Mouse (Mus musculus) lung, embryonic 15.5 days (tissue): ENCODE results near the gene Cdadc1. TPM values are rescaled to one million over a fixed set of nuclear protein-coding genes. Genes with fewer than 3 reads are reported as not detected.

Experiments used
- ATAC-seq: fragments of 200-750 bp; cut with Nextera tagmentation; 2 replicates; pipeline ENCODE4 v1.8.0; 2017; ENCODE audit warnings: moderate number of reproducible peaks, borderline replicate concordance; ENCODE audit not compliant: low FRiP score, low TSS enrichment; ENCODE audit errors: extremely low read depth
- H3K27ac ChIP-seq: fragments of 300-500 bp; sonication (generic); 2 replicates; pipeline ENCODE4 v1.5.1; 2015; ENCODE audit warnings: moderate library complexity, mild to moderate bottlenecking, inconsistent platforms
- H3K27me3 ChIP-seq: fragments of 300-500 bp; sonication (generic); 2 replicates; pipeline ENCODE4 v1.6.1; 2015; ENCODE audit warnings: inconsistent platforms
- H3K36me3 ChIP-seq: fragments of 300-500 bp; sonication (generic); 2 replicates; pipeline ENCODE4 v1.6.1; 2015; ENCODE audit warnings: inconsistent platforms
- H3K4me1 ChIP-seq: fragments of 300-500 bp; sonication (generic); 2 replicates; pipeline ENCODE4 v1.6.1; 2015; ENCODE audit warnings: inconsistent platforms
- H3K4me2 ChIP-seq: fragments of 300-500 bp; sonication (generic); 2 replicates; pipeline ENCODE4 v1.6.1; 2015; ENCODE audit warnings: inconsistent platforms, mild to moderate bottlenecking, moderate library complexity
- H3K4me3 ChIP-seq: fragments of 300-500 bp; sonication (generic); 2 replicates; pipeline ENCODE4 v1.5.1; 2015; ENCODE audit warnings: mild to moderate bottlenecking, inconsistent platforms
- H3K9ac ChIP-seq: fragments of 300-500 bp; sonication (generic); 2 replicates; pipeline ENCODE4 v1.6.1; 2015; ENCODE audit warnings: inconsistent platforms
- H3K9me3 ChIP-seq: fragments of 300-500 bp; sonication (generic); 2 replicates; pipeline ENCODE4 v1.6.1; 2016; ENCODE audit warnings: inconsistent platforms
- WGBS: fragments of 180-500 bp; shearing (Covaris S2); methylation state at CpG from one replicate; pipeline ENCODE4 v1.1.7; 2015; 5-methylcytosine and 5-hydroxymethylcytosine counted together
- polyA plus RNA-seq: library from polyadenylated mRNA; unstranded; fragments of >200 nt; fragmentation: Nextera tagmentation; extraction: Ambion mirVana; gene quantifications from 2 replicates; pipeline ENCODE4 v1.2.1, GENCODE M21; 2015

Cdadc1 gene
- polyA plus RNA-seq, 1 experiment from 2014 or later, result 36.2 TPM

DNA sequence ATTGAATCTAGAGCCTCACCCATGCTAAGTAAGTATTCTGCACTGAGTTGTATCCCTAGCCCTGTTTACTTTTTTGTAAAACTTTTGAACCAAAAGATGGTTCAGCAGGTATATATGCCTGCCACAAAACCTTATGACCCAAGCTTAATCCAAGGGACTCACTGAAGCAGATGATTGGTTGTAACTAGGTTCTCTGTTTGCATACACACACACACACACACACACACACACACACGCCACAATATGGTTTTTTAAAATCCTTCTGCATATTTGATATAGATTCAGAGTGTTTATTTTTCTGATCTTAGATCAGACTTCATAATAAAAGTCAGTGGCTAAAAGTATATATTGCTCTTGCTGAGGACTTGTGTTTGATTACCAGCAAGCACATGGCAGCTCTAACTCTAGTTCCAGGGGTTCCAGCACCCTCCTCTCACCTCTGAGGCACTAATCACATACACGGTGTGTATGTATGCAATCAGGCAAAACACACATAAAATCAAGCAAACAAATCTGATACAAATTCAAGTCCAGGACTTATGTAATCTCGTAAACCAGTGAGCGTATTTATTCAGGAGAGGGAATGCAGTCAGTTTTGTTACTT lies 59.8 kb downstream of the Cdadc1 start:
- Histone ChIP-seq H3K36me3 (no peaks in the 10 kb centered on the region), H3K27me3 (no peaks in the 10 kb centered on the region), H3K4me1 (peaks cover 12% of the 10 kb centered on the region; the same call in 1 of the 2 replicates), H3K4me3 (no peak overlapping the region), H3K9me3 (no peaks in the 10 kb centered on the region), H3K27ac (peak overlapping the region; percentile 16), H3K4me2 (no peak overlapping the region), H3K9ac (no peak overlapping the region)
- ATAC-seq, result no peak
- WGBS, result 66% methylated on average over 4 of the region's 4 CpGs

DNA sequence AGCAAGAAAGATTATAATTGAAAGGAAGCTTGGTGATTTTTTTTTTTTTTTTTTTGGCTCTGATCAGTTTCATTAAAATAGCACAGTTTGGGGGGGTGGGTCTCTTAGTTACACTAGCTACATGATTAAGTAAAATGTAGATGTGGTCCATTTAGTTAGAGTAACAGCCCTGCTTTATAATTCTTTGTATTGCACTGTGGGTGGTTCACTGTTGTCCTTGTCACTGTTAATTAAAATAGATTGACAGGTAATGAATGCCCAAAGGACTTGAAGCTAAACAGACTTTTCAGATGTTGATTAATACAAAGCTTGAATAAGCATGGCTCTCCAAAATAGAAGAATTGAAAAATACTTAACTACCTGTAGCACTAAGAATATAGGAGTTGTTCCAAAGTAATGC lies 63.9 kb downstream of the Cdadc1 start:
- Histone ChIP-seq H3K4me2 (no peak overlapping the region), H3K9ac (no peak overlapping the region), H3K4me1 (peaks cover 29% of the 10 kb centered on the region; the same call in 1 of the 2 replicates), H3K27ac (no peak overlapping the region), H3K9me3 (no peaks in the 10 kb centered on the region), H3K27me3 (no peaks in the 10 kb centered on the region), H3K4me3 (no peak overlapping the region), H3K36me3 (no peaks in the 10 kb centered on the region)
- ATAC-seq, result no peak

DNA sequence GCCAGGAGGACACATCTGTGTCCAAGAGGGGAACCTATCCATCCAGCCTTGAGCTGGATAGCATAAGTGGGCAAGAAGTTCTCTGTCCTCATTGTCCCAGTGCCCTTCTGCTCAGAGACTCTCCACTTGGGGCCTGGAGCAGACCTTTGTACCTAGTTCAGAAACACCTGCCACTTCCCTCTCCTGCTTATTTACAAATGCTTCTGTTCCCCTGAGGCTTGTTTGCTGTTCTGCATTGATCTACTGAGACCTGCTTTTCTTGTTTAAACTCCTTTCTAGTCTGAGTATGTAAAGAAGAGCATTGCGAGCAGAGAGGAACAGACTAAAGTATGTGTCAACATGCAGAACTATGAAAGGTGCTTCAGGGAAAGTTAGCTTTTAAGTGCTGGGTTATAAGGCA lies 64.8 kb downstream of the Cdadc1 start:
- WGBS, result 62% methylated on average over 1 of the region's 1 CpGs
- Histone ChIP-seq H3K4me1 (peaks cover 29% of the 10 kb centered on the region; the same call in 1 of the 2 replicates), H3K4me3 (no peak overlapping the region), H3K9me3 (no peaks in the 10 kb centered on the region), H3K36me3 (0 out of 2 replicates have a peak, but pooled peaks cover 2% of the 10 kb centered on the region), H3K4me2 (no peak overlapping the region), H3K27ac (peak overlapping the region; percentile 51), H3K27me3 (no peaks in the 10 kb centered on the region), H3K9ac (no peak overlapping the region)
- ATAC-seq, result no peak

DNA sequence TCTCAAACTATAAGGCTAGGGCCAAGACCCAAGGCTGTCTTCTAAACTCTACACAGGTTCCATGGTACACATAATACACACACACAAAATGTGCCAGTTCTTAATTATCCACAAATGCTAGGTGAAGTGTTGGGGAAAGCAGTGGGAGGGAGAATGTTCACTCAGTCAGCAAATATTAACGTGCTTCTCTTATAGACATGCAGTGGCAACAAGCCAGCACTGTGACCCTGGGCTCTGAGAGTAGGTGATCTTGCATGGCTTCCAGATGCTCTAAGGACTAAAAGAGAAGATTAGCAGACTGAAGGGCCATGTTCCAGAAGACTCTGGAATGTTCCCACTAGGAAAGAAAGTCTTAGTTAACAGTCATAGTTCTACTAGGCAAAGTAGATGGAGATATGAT lies 67.0 kb downstream of the Cdadc1 start:
- WGBS, result 21% methylated on average over 1 of the region's 1 CpGs
- H3K4me3 ChIP-seq, result no peak overlapping the region
- no peaks in the 10 kb centered on the region for H3K27me3 ChIP-seq
- H3K27ac ChIP-seq, result peak overlapping the region; percentile 33; the same call in 1 of the 2 replicates
- H3K9ac ChIP-seq, result no peak overlapping the region
- H3K4me2 ChIP-seq, result no peak overlapping the region
- H3K36me3 ChIP-seq, result 0 out of 2 replicates have a peak, but pooled peaks cover 2% of the 10 kb centered on the region
- H3K4me1 ChIP-seq, result peaks cover 23% of the 10 kb centered on the region; the same call in 1 of the 2 replicates
- no peaks in the 10 kb centered on the region for H3K9me3 ChIP-seq
- ATAC-seq, result no peak

DNA sequence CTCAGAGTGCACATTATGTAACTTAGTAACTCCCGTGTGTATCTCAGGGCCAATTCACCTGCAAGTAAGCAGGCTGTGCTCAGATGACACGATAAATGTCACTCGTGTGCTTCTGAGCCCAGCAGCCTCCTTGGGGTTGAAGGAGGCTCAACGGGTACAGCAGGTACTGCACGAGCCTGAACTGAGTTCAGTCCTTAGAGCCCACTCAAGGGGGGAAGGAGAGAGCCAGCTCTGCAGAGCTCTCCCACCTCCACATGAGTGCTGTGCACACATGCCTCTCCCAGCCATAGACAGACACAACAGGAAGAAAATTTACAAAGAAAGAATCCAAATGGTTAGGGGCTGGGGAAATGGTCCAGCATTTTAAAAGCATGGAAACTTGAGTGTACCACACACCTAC lies 71.9 kb downstream of the Cdadc1 start:
- WGBS, result 47% methylated on average over 5 of the region's 5 CpGs
- Histone ChIP-seq H3K9ac (no peak overlapping the region), H3K9me3 (no peaks in the 10 kb centered on the region), H3K27me3 (no peaks in the 10 kb centered on the region), H3K27ac (peak overlapping the region; percentile 67), H3K4me2 (no peak overlapping the region), H3K36me3 (0 out of 2 replicates have a peak, but pooled peaks cover 2% of the 10 kb centered on the region), H3K4me1 (peaks cover 5% of the 10 kb centered on the region; the same call in 1 of the 2 replicates), H3K4me3 (no peak overlapping the region)
- peak; percentile 83 for ATAC-seq

DNA sequence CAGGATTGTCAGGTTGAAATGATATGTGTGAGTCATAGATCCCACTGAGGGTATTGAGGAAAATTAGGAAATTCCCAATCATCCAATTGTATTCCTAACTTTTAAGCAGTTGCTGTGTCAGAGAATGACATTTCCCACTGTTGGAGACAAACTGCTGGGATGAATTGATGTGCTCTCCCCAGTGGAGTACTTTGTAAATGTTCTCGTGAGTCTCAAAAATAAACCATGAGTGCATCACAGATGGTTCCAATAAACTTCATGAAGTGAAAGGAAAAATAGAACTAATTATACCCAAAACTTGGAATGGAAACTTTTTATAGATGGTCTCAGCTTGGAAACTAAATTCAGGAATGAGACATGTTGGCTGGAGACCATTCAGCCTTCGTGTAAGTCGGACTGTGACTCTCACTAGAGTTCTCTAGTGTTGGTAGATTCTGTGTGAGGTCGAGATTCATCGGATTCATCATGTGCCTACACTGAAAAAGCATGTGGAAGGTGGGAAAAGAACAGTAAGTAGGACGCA lies 83.8 kb downstream of the Cdadc1 start:
- no peak for ATAC-seq
- H3K36me3 ChIP-seq, result no peaks in the 10 kb centered on the region
- WGBS, result 79% methylated on average over 6 of the region's 6 CpGs
- no peaks in the 10 kb centered on the region for H3K27me3 ChIP-seq
- H3K9ac ChIP-seq, result no peak overlapping the region
- H3K27ac ChIP-seq, result no peak overlapping the region
- H3K9me3 ChIP-seq, result no peaks in the 10 kb centered on the region
- no peak overlapping the region for H3K4me2 ChIP-seq
- no peak overlapping the region for H3K4me3 ChIP-seq
- no peaks in the 10 kb centered on the region for H3K4me1 ChIP-seq

Other genes with a start within 250 kb of the Cdadc1 start
- gene Phf11d, start 232.5 kb downstream of the Cdadc1 start, polyA plus RNA-seq, result 1.4 and 1.7 TPM in 2 replicates
- 0.55 and 0.64 TPM in 2 replicates for gene Phf11c, start 202.6 kb downstream of the Cdadc1 start, polyA plus RNA-seq
- gene Setdb2, start 157.1 kb downstream of the Cdadc1 start, polyA plus RNA-seq, result 11.7 and 12.5 TPM in 2 replicates
- gene Cab39l, start 157.0 kb downstream of the Cdadc1 start, polyA plus RNA-seq, result 41.8 and 44.7 TPM in 2 replicates
- gene Shisa2, start 27.3 kb upstream of the Cdadc1 start, polyA plus RNA-seq, result 13.9 and 14.0 TPM in 2 replicates